Mouse (Mus musculus): ENCODE measurements around the gene Carmil3. TPM values are rescaled to one million over a fixed set of nuclear protein-coding genes. Genes with fewer than 3 reads are reported as not detected.

The Carmil3 gene
- under 1 TPM; 0.64 to 0.68 TPM for total RNA-seq (2023)

GRCm38 (mm10) chr14:55490361-55491201 lies at the start of gene Carmil3:
TSS of gene Carmil3 (plus strand) at chr14:55490651.

GRCm38 (mm10) chr14:55478651-55479599 lies 11.5 kb upstream of the Carmil3 start, which contains the start of gene Dhrs4:
TSS of gene Dhrs4 (plus strand) at chr14:55478758.

GRCm38 (mm10) chr14:55510125-55510731 lies 19.8 kb downstream of the Carmil3 start, which contains the start of gene Cpne6:
TSS of gene Cpne6 (plus strand) at chr14:55510445.

GRCm38 (mm10) chr14:55524785-55525184 lies 34.3 kb downstream of the Carmil3 start, which contains the start of gene Nrl:
TSS of gene Nrl (minus strand) at chr14:55524981.

GRCm38 (mm10) chr14:55540067-55540786 lies 49.8 kb downstream of the Carmil3 start, which contains the start of gene Pck2:
TSS of gene Pck2 (plus strand) at chr14:55540266.

Other genes starting within 250 kb of the Carmil3 start
- gene Dhrs4, start 11.9 kb upstream of the Carmil3 start, total RNA-seq (2023): 10 to 100 TPM; 23.0 to 26.3 TPM
- not detected for gene Cpne6, start 19.8 kb downstream of the Carmil3 start, total RNA-seq (2023)
- gene Nrl, start 34.3 kb downstream of the Carmil3 start, total RNA-seq (2023): not detected
- gene Pck2, start 49.6 kb downstream of the Carmil3 start, total RNA-seq (2023): 10 to 100 TPM; 12.3 to 20.4 TPM
- gene Dcaf11, start 69.4 kb downstream of the Carmil3 start, total RNA-seq (2023): 10 to 100 TPM; 73.6 to 74.9 TPM
- gene A730061H03Rik, start 69.8 kb downstream of the Carmil3 start, total RNA-seq (2023): 1 to 10 TPM; 4.9 to 6.6 TPM
- gene Fitm1, start 85.0 kb downstream of the Carmil3 start, total RNA-seq (2023): not detected
- gene Psme1, start 87.5 kb downstream of the Carmil3 start, total RNA-seq (2023): 100 to 1,000 TPM; 310 to 383 TPM
- gene Emc9, start 94.7 kb downstream of the Carmil3 start, total RNA-seq (2023): 10 to 100 TPM; 23.4 to 24.2 TPM
- 100 to 1,000 TPM; 462 to 464 TPM for gene Psme2, start 100.5 kb downstream of the Carmil3 start, total RNA-seq (2023)
- gene Rnf31, start 101.1 kb downstream of the Carmil3 start, total RNA-seq (2023): 100 to 1,000 TPM; 112 to 116 TPM
- gene Irf9, start 112.9 kb downstream of the Carmil3 start, total RNA-seq (2023): 100 to 1,000 TPM; 104 to 137 TPM
- 1 to 10 TPM in 1 of 2 experiments, not detected in 1; 1.3 TPM for gene Rec8, start 127.4 kb downstream of the Carmil3 start, total RNA-seq (2023)
- gene Ipo4, start 145.3 kb downstream of the Carmil3 start, total RNA-seq (2023): 10 to 100 TPM; 70.5 to 88.4 TPM
- 1 to 10 TPM; 4.0 to 4.6 TPM for gene Gm49378, start 147.2 kb downstream of the Carmil3 start, total RNA-seq (2023)
- gene Tm9sf1, start 153.2 kb downstream of the Carmil3 start, total RNA-seq (2023): 10 to 100 TPM; 43.9 to 52.9 TPM
- gene Tssk4, start 159.5 kb downstream of the Carmil3 start, total RNA-seq (2023): 1 to 10 TPM; 4.1 to 5.9 TPM
- 10 to 100 TPM; 44.5 to 56.7 TPM for gene Mdp1, start 169.9 kb downstream of the Carmil3 start, total RNA-seq (2023)
- gene Gmpr2, start 181.3 kb downstream of the Carmil3 start, total RNA-seq (2023): 10 to 100 TPM; 19.3 to 25.8 TPM
- 100 to 1,000 TPM; 182 to 187 TPM for gene Nedd8, start 181.5 kb downstream of the Carmil3 start, total RNA-seq (2023)
- 100 to 1,000 TPM in 1 of 2 experiments, 10 to 100 TPM in 1; 94.4 to 113 TPM for gene Tinf2, start 191.2 kb downstream of the Carmil3 start, total RNA-seq (2023)
- 1 to 10 TPM; 4.4 to 4.9 TPM for gene Tgm1, start 223.3 kb downstream of the Carmil3 start, total RNA-seq (2023)
- 100 to 1,000 TPM in 1 of 2 experiments, 10 to 100 TPM in 1; 82.0 to 104 TPM for gene Rabggta, start 231.6 kb downstream of the Carmil3 start, total RNA-seq (2023)

Measured in T-cell, adult 66 days (primary cell).